Mouse (Mus musculus) liver, embryonic 11.5 days (tissue): Measurements from ENCODE around the gene Lyrm2. TPM values are rescaled to one million over a fixed set of nuclear protein-coding genes. Genes with fewer than 3 reads are reported as not detected.
A peak's percentile ranks its signal among the peaks of the same experiment; 100 is the strongest.

Experiments used
- ATAC-seq: fragments of 200-750 bp; cut with Nextera tagmentation; replicated peaks from 2 replicates; pipeline ENCODE4 v1.8.0; 2017; ENCODE audit warnings: moderate number of reproducible peaks, mild to moderate bottlenecking, moderate TSS enrichment, moderate library complexity; ENCODE audit not compliant: low FRiP score
- DNase-seq: peaks from one replicate; pipeline ENCODE4 v3.0.0-alpha.2; 2017; ENCODE audit warnings: low spot score
- H3K27ac ChIP-seq: fragments of 300-500 bp; sonication (generic); 2 replicates; pipeline ENCODE4 v1.5.1; 2014; ENCODE audit warnings: mild to moderate bottlenecking, low read depth, low read length, control low read depth
- H3K27me3 ChIP-seq: fragments of 300-500 bp; sonication (generic); replicated peaks from 2 replicates; pipeline ENCODE4 v1.6.1; 2014; ENCODE audit warnings: low read length, mixed read lengths; ENCODE audit not compliant: control insufficient read depth, insufficient read depth
- H3K36me3 ChIP-seq: fragments of 300-500 bp; sonication (generic); 2 replicates; pipeline ENCODE4 v1.6.1; 2014; ENCODE audit warnings: mild to moderate bottlenecking, low read length, moderate library complexity, mixed read lengths; ENCODE audit not compliant: control insufficient read depth, insufficient read depth
- H3K4me1 ChIP-seq: fragments of 300-500 bp; sonication (generic); replicated peaks from 2 replicates; pipeline ENCODE4 v1.6.1; 2014; ENCODE audit warnings: low read length, mixed read lengths; ENCODE audit not compliant: control insufficient read depth, insufficient read depth
- H3K4me2 ChIP-seq: fragments of 300-500 bp; sonication (generic); 2 replicates; pipeline ENCODE4 v1.6.1; 2014; ENCODE audit warnings: mild to moderate bottlenecking, control low read depth, moderate library complexity
- H3K4me3 ChIP-seq: fragments of 300-500 bp; sonication (generic); 2 replicates; pipeline ENCODE4 v1.5.1; 2014; ENCODE audit warnings: low read depth, low read length, control low read depth
- H3K9ac ChIP-seq: fragments of 300-500 bp; sonication (generic); 2 replicates; pipeline ENCODE4 v1.6.1; 2014; ENCODE audit warnings: low read depth, low read length, control low read depth
- H3K9me3 ChIP-seq: fragments of 300-500 bp; sonication (generic); 2 replicates; pipeline ENCODE4 v1.6.1; 2016; ENCODE audit warnings: low read length, inconsistent platforms, mixed read lengths; ENCODE audit not compliant: control insufficient read depth
- WGBS: fragments of 180-500 bp; shearing (Covaris S2); extraction: QIAGEN DNeasy Blood & Tissue Kit; methylation state at CpG from one replicate; pipeline ENCODE4 v1.1.7; 2014; 5-methylcytosine and 5-hydroxymethylcytosine counted together
- polyA plus RNA-seq: library from polyadenylated mRNA; unstranded; fragments of >200 nt; fragmentation: Nextera tagmentation; extraction: Ambion mirVana; gene quantifications from 2 replicates; pipeline ENCODE4 v1.2.1, GENCODE M21; 2014

Gene Lyrm2
- 56.7 and 68.0 TPM in 2 replicates for polyA plus RNA-seq

GRCm38 (mm10) chr4:32799966-32800576, at the start of gene Lyrm2:
Gene Lyrm2 (plus strand): TSS chr4:32800253.
- ATAC-seq (peak; percentile 88), DNase-seq (peak; percentile 87)
- Histone ChIP-seq H3K27ac (peak within 1 kb of the TSS; percentile 99), H3K4me2 (peak within 1 kb of the TSS; percentile 67), H3K9me3 (no peaks in the 10 kb centered on the region), H3K27me3 (no peaks in the 10 kb centered on the region), H3K36me3 (no peaks in the 10 kb centered on the region), H3K4me1 (no peaks in the 10 kb centered on the region; the same call in 1 of the 2 replicates), H3K9ac (peak within 1 kb of the TSS; percentile 93), H3K4me3 (peak within 1 kb of the TSS; percentile 78)
- WGBS: under 1% methylated on average over 53 of the region's 53 CpGs

- no peak for DNase-seq
- Histone ChIP-seq H3K27me3 (no peaks in the 10 kb centered on the region), H3K4me3 (no peak overlapping the region), H3K4me2 (no peak overlapping the region), H3K9me3 (no peaks in the 10 kb centered on the region), H3K36me3 (peaks cover 40% of the 10 kb centered on the region), H3K4me1 (no peaks in the 10 kb centered on the region), H3K9ac (no peak overlapping the region), H3K27ac (no peak overlapping the region)
- no peak for ATAC-seq
- 91% methylated on average over 1 of the region's 1 CpGs for whole genome bisulfite sequencing
Measured at GRCm38 (mm10) chr4:32750711-32751110, 49.3 kb upstream of the Lyrm2 start.

- no peak overlapping the region for H3K9ac ChIP-seq
- no peaks in the 10 kb centered on the region for H3K4me1 ChIP-seq
- no peaks in the 10 kb centered on the region for H3K27me3 ChIP-seq
- H3K36me3 ChIP-seq: peaks cover 45% of the 10 kb centered on the region
- DNase-seq (no peak), ATAC-seq (no peak)
- no peak overlapping the region for H3K4me2 ChIP-seq
- H3K4me3 ChIP-seq: no peak overlapping the region
- H3K9me3 ChIP-seq: no peaks in the 10 kb centered on the region
- WGBS: 93% methylated on average over 2 of the region's 2 CpGs
- H3K27ac ChIP-seq: no peak overlapping the region
Measured at GRCm38 (mm10) chr4:32757430-32757829, 42.6 kb upstream of the Lyrm2 start.

- H3K27me3 ChIP-seq: no peaks in the 10 kb centered on the region
- ATAC-seq: no peak
- H3K27ac ChIP-seq: no peak overlapping the region
- WGBS: 89% methylated on average over 7 of the region's 7 CpGs
- H3K9ac ChIP-seq: no peak overlapping the region
- H3K4me1 ChIP-seq: no peaks in the 10 kb centered on the region
- H3K4me3 ChIP-seq: no peak overlapping the region
- DNase-seq: no peak
- H3K4me2 ChIP-seq: no peak overlapping the region
- peaks cover 26% of the 10 kb centered on the region for H3K36me3 ChIP-seq
- no peaks in the 10 kb centered on the region for H3K9me3 ChIP-seq
Measured at GRCm38 (mm10) chr4:32767471-32767870, 32.6 kb upstream of the Lyrm2 start.

GRCm38 (mm10) chr4:32768046-32768445, 32.0 kb upstream of the Lyrm2 start:
- Histone ChIP-seq H3K4me2 (no peak overlapping the region), H3K36me3 (peaks cover 24% of the 10 kb centered on the region)

GRCm38 (mm10) chr4:32770284-32770810, 29.7 kb upstream of the Lyrm2 start:
- H3K9me3 ChIP-seq: no peaks in the 10 kb centered on the region
- peaks cover 30% of the 10 kb centered on the region for H3K36me3 ChIP-seq
- no peak for ATAC-seq
- no peak overlapping the region for H3K27ac ChIP-seq
- no peak overlapping the region for H3K4me2 ChIP-seq
- 91% methylated on average over 7 of the region's 7 CpGs for WGBS
- no peak for DNase-seq
- H3K4me1 ChIP-seq: no peaks in the 10 kb centered on the region
- no peak overlapping the region for H3K9ac ChIP-seq
- no peaks in the 10 kb centered on the region for H3K27me3 ChIP-seq
- H3K4me3 ChIP-seq: no peak overlapping the region

More at GRCm38 (mm10) chr4:32768046-32768445, 32.0 kb upstream of the Lyrm2 start:
- DNase-seq: no peak
- H3K4me1 ChIP-seq: no peaks in the 10 kb centered on the region
- H3K27ac ChIP-seq: no peak overlapping the region
- ATAC-seq: no peak
- no peaks in the 10 kb centered on the region for H3K27me3 ChIP-seq
- no peak overlapping the region for H3K9ac ChIP-seq
- no peaks in the 10 kb centered on the region for H3K9me3 ChIP-seq
- no peak overlapping the region for H3K4me3 ChIP-seq
- WGBS: 69% methylated on average over 10 of the region's 10 CpGs

- no peak overlapping the region for H3K27ac ChIP-seq
- no peak overlapping the region for H3K4me3 ChIP-seq
- H3K36me3 ChIP-seq: peaks cover 13% of the 10 kb centered on the region; the same call in 1 of the 2 replicates
- ATAC-seq (no peak), DNase-seq (no peak)
- no peaks in the 10 kb centered on the region for H3K27me3 ChIP-seq
- 82% methylated on average over 4 of the region's 4 CpGs for WGBS
- H3K9ac ChIP-seq: no peak overlapping the region
- peaks cover 2% of the 10 kb centered on the region; the same call in 1 of the 2 replicates for H3K9me3 ChIP-seq
- no peaks in the 10 kb centered on the region for H3K4me1 ChIP-seq
- no peak overlapping the region for H3K4me2 ChIP-seq
Measured at GRCm38 (mm10) chr4:32779996-32780395, 20.1 kb upstream of the Lyrm2 start.

GRCm38 (mm10) chr4:32787110-32787509, 12.9 kb upstream of the Lyrm2 start:
- Histone ChIP-seq H3K27ac (no peak overlapping the region), H3K27me3 (no peaks in the 10 kb centered on the region), H3K9ac (no peak overlapping the region), H3K4me2 (no peak overlapping the region), H3K36me3 (no peaks in the 10 kb centered on the region), H3K4me1 (no peaks in the 10 kb centered on the region), H3K9me3 (no peaks in the 10 kb centered on the region), H3K4me3 (no peak overlapping the region)
- 78% methylated on average over 1 of the region's 1 CpGs for WGBS
- ATAC-seq: no peak
- DNase-seq: no peak

- Histone ChIP-seq H3K27ac (no peak overlapping the region), H3K9ac (no peak overlapping the region), H3K4me3 (no peak overlapping the region), H3K9me3 (no peaks in the 10 kb centered on the region), H3K36me3 (no peaks in the 10 kb centered on the region), H3K27me3 (no peaks in the 10 kb centered on the region), H3K4me2 (no peak overlapping the region), H3K4me1 (no peaks in the 10 kb centered on the region)
- ATAC-seq (no peak), DNase-seq (no peak)
- WGBS: 79% methylated on average over 4 of the region's 4 CpGs
Measured at GRCm38 (mm10) chr4:32789020-32789419, 11.0 kb upstream of the Lyrm2 start.
